Mouse (Mus musculus) lung, embryonic 16.5 days (tissue): ENCODE data around the gene Srrm1. TPM values are rescaled to one million over a fixed set of nuclear protein-coding genes. Genes with fewer than 3 reads are reported as not detected.
A peak's percentile ranks its signal among the peaks of the same experiment; 100 is the strongest.

ENCODE experiments used
- ATAC-seq: fragments of 200-750 bp; cut with Nextera tagmentation; 2 replicates; pipeline ENCODE4 v1.8.0; 2017; ENCODE audit warnings: low read depth, mild to moderate bottlenecking, moderate library complexity
- H3K27ac ChIP-seq: fragments of 300-500 bp; sonication (generic); 2 replicates; pipeline ENCODE4 v1.5.1; 2014; ENCODE audit warnings: mild to moderate bottlenecking, control low read depth, low read length
- H3K27me3 ChIP-seq: fragments of 300-500 bp; sonication (generic); 2 replicates; pipeline ENCODE4 v1.6.1; 2014; ENCODE audit warnings: low read depth, low read length, mixed read lengths; ENCODE audit not compliant: control insufficient read depth, insufficient read depth
- H3K36me3 ChIP-seq: fragments of 300-500 bp; sonication (generic); 2 replicates; pipeline ENCODE4 v1.6.1; 2014; ENCODE audit warnings: low read length; ENCODE audit not compliant: control insufficient read depth, insufficient read depth
- H3K4me1 ChIP-seq: fragments of 300-500 bp; sonication (generic); replicated peaks from 2 replicates; pipeline ENCODE4 v1.6.1; 2014; ENCODE audit warnings: low read length, mixed read lengths; ENCODE audit not compliant: control insufficient read depth, insufficient read depth
- H3K4me2 ChIP-seq: fragments of 300-500 bp; sonication (generic); 2 replicates; pipeline ENCODE4 v1.6.1; 2014; ENCODE audit warnings: low read depth, low read length, control low read depth
- H3K4me3 ChIP-seq: fragments of 300-500 bp; sonication (generic); 2 replicates; pipeline ENCODE4 v1.5.1; 2014; ENCODE audit warnings: mild to moderate bottlenecking, low read length, control low read depth
- H3K9ac ChIP-seq: fragments of 300-500 bp; sonication (generic); 2 replicates; pipeline ENCODE4 v1.6.1; 2014; ENCODE audit warnings: low read length, control low read depth
- H3K9me3 ChIP-seq: fragments of 300-500 bp; sonication (generic); 2 replicates; pipeline ENCODE4 v1.6.1; 2016; ENCODE audit warnings: low read length; ENCODE audit not compliant: control insufficient read depth
- whole genome bisulfite sequencing: fragments of 180-500 bp; shearing (Covaris S2); extraction: QIAGEN DNeasy Blood & Tissue Kit; methylation state at CpG from one replicate; pipeline ENCODE4 v1.1.7; 2014; 5-methylcytosine and 5-hydroxymethylcytosine counted together
- polyA plus RNA-seq: library from polyadenylated mRNA; unstranded; fragments of >200 nt; fragmentation: Nextera tagmentation; extraction: Ambion mirVana; gene quantifications from 2 replicates; pipeline ENCODE4 v1.2.1, GENCODE M21; 2015

Gene Srrm1
- polyA plus RNA-seq, result 193 and 220 TPM in 2 replicates

DNA sequence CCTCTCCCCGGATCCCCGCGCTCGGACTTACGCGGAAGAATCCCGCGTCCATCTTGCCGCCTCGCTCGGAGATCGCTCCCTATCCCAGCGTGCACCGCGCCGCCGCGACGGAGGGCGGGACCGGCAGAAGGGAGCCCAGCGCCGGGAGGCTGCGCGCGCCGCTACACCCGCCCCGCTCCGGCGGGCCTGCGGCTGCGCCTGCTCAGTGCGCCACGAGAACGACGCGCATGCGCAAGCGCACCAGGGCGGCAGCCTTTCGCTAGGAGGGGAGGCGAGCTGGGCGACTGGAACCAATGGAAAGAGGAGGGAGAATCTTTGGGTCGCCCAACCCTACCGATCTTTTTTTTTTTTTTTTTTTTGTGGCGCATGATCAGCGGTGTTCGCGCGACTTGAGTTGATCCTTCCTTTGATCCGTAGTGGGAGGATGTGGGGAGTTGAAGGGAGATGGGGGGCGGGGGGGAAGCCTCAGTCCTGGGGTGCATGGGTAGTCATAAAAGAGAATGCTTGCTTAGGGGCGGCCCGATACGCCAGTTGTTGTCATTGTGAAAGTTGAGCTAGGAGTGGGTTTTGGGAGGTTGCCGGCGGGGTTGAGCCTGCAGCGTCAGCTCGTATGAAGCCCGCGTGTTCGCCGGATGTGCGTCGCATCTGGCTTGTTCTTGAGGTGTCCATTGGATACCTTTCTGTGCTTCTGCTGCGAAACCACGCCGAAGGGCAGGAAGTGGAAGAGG lies at the start of gene Srrm1:
TSS of gene Srrm1 (minus strand) at position 256 of the 728 bp plus-strand sequence.
- H3K27ac ChIP-seq, result peak within 1 kb of the TSS; percentile 99
- peaks cover 19% of the 10 kb centered on the region for H3K4me1 ChIP-seq
- H3K27me3 ChIP-seq, result no peaks in the 10 kb centered on the region
- WGBS, result under 1% methylated on average over 69 of the region's 69 CpGs
- peak; percentile 94 for ATAC-seq
- H3K9ac ChIP-seq, result peak within 1 kb of the TSS; percentile 100
- H3K36me3 ChIP-seq, result peaks cover 4% of the 10 kb centered on the region; the same call in 1 of the 2 replicates
- H3K4me2 ChIP-seq, result peak within 1 kb of the TSS; percentile 82
- no peaks in the 10 kb centered on the region for H3K9me3 ChIP-seq
- peak within 1 kb of the TSS; percentile 97 for H3K4me3 ChIP-seq

DNA sequence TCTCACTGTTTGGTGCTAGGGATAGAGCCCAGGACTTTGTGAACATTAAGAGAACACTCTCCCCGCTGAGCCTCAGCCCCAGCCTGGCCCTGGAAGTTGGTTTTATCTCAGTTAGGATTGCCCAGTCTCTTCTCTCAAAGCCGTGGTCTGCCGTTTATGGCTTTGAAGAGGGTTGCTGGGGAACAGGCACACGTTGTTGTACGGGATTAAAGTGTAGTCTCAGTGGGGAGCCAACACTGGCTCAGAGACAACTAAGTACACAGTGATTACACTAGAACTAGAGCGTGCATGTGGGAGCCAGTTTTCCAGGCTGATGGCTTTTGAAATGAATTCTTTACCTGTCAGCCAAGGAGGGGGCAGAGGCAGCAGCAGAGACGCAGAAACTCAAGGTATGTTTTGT lies 48.8 kb upstream of the Srrm1 start:
- Histone ChIP-seq H3K9me3 (no peaks in the 10 kb centered on the region), H3K4me3 (no peak overlapping the region), H3K27ac (no peak overlapping the region), H3K4me1 (peaks cover 6% of the 10 kb centered on the region; the same call in 1 of the 2 replicates), H3K9ac (no peak overlapping the region), H3K4me2 (no peak overlapping the region), H3K36me3 (no peaks in the 10 kb centered on the region), H3K27me3 (peaks cover 12% of the 10 kb centered on the region)
- no peak for ATAC-seq
- WGBS, result 27% methylated on average over 7 of the region's 7 CpGs

DNA sequence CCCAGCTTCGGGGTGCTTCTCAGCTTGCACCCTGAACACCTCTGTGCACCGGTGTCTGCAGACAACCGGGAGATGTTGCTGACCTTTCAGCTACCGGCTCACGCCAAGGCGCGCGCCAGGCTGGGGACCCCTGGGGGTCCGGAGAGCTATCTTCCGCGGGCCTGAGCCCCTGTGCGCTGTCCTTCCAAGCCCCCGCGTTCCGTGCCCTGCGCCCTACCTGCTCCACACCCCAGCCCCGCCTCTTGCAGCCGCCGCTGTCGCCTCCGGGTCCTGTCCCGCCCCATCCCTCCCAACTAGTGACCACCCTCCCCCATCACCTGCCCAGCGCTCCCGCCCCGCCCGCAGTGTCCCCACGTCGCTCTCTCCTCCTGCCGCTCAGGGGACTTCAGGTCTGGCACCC lies 44.9 kb upstream of the Srrm1 start, which contains the start of gene Ncmap:
TSS of gene Ncmap (minus strand) at position 237 of the 400 bp plus-strand sequence.
- Histone ChIP-seq H3K36me3 (no peaks in the 10 kb centered on the region), H3K4me2 (peak within 1 kb of the TSS; percentile 78), H3K4me1 (peaks cover 6% of the 10 kb centered on the region; the same call in 1 of the 2 replicates), H3K27ac (no peak within 1 kb of the TSS), H3K9ac (peak within 1 kb of the TSS; percentile 62), H3K4me3 (peak within 1 kb of the TSS; percentile 53), H3K27me3 (peaks cover 15% of the 10 kb centered on the region), H3K9me3 (no peaks in the 10 kb centered on the region)
- peak; percentile 43; the same call in 1 of the 2 replicates for ATAC-seq
- under 1% methylated on average over 26 of the region's 29 CpGs for WGBS

DNA sequence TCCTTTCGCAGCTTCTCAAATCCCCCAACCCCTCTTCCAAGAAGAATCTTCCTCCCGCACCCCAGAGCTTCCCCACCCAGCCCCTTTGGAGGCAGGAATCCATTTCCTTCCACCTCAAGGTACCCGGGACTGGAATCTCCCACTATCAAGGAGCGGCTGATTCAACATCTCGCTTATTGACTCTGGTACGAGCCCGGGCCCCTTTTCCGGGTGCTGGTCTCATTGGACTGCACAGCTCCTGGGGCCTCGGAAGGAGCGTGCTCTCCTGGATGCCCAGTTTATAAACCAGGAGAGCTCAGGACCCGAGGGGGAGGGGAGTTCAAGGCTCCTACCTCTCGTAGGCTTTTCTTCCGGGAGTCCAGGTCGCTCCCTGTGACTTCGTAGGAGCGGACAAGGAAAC lies 44.4 kb upstream of the Srrm1 start:
- Histone ChIP-seq H3K27me3 (peaks cover 15% of the 10 kb centered on the region), H3K27ac (no peak overlapping the region), H3K4me2 (peak overlapping the region; percentile 78), H3K36me3 (no peaks in the 10 kb centered on the region), H3K4me3 (peak overlapping the region; percentile 53), H3K4me1 (peaks cover 6% of the 10 kb centered on the region; the same call in 1 of the 2 replicates), H3K9me3 (peaks cover 3% of the 10 kb centered on the region; the same call in 1 of the 2 replicates), H3K9ac (peak overlapping the region; percentile 62)
- WGBS, result under 1% methylated on average over 16 of the region's 16 CpGs
- ATAC-seq, result peak; percentile 50; the same call in 1 of the 2 replicates

DNA sequence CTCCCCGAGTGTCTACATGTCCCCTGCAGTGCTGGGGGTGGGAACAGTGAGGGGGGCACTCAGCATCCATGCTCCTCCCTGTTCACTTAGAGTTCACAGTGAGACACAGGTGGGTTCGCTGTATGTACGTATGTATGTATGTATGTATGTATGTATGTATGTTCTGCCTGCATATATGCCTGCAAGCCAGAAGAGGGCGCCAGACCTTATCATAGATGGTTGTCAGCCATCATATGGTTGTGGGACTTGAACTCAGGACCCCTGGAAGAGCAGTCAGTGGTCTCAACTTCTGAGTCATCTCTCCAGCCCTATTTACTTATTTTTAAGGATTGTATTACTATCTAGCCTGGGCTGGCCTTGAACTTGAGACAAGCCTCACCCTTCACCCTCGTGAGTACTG lies 43.2 kb upstream of the Srrm1 start:
- Histone ChIP-seq H3K9me3 (peaks cover 3% of the 10 kb centered on the region; the same call in 1 of the 2 replicates), H3K4me3 (no peak overlapping the region), H3K27ac (no peak overlapping the region), H3K4me1 (peaks cover 6% of the 10 kb centered on the region; the same call in 1 of the 2 replicates), H3K9ac (no peak overlapping the region), H3K27me3 (peaks cover 15% of the 10 kb centered on the region), H3K36me3 (no peaks in the 10 kb centered on the region), H3K4me2 (no peak overlapping the region)
- ATAC-seq, result no peak
- 82% methylated on average over 5 of the region's 5 CpGs for WGBS

DNA sequence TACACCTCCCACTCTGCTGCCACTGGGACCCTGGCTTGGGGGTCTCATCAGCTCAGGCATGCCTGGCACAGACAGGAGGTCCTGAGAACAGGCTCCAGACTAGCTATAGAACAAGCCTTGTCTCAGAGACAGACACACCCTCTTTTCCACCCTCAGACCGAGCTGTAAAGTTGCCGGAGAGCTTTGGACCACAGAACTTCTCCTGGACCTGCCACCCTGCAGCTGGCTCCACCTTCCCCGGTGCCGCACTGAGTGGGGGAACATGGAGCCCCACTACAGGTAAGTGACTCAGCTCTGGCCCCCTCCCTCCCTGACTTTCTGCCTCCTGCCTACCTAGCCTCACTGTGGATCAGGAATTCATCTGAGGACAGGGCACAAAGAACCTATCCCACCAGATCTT lies 42.3 kb upstream of the Srrm1 start:
- Histone ChIP-seq H3K27ac (no peak overlapping the region), H3K36me3 (no peaks in the 10 kb centered on the region), H3K9me3 (peaks cover 3% of the 10 kb centered on the region; the same call in 1 of the 2 replicates), H3K27me3 (peaks cover 15% of the 10 kb centered on the region), H3K4me3 (no peak overlapping the region), H3K9ac (no peak overlapping the region), H3K4me2 (no peak overlapping the region), H3K4me1 (peaks cover 6% of the 10 kb centered on the region; the same call in 1 of the 2 replicates)
- no peak for ATAC-seq
- 78% methylated on average over 4 of the region's 4 CpGs for WGBS

DNA sequence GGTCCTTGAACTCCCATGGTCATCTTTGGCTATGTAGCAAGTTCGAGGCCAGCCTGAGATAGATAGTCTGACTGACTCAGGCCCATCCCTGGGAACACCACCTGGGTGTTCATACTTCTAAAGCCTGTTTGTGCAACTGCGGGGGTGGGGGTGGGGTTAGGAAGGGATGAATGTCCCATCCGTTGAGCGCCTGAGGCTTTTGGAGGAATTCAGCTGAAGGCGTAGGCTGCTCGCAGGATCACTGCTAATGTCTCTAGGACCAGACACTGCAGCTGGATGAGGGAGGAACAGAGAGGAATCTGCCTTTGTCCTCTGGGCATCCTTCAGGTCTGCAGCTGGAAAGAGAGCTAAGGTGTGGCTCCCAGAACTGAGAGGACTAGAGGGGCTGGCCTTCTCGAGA lies 41.5 kb upstream of the Srrm1 start:
- peaks cover 3% of the 10 kb centered on the region; the same call in 1 of the 2 replicates for H3K9me3 ChIP-seq
- no peak for ATAC-seq
- no peak overlapping the region for H3K4me2 ChIP-seq
- 78% methylated on average over 7 of the region's 7 CpGs for WGBS
- no peak overlapping the region for H3K9ac ChIP-seq
- no peak overlapping the region for H3K27ac ChIP-seq
- H3K4me3 ChIP-seq, result no peak overlapping the region
- H3K36me3 ChIP-seq, result no peaks in the 10 kb centered on the region
- peaks cover 15% of the 10 kb centered on the region for H3K27me3 ChIP-seq
- peaks cover 6% of the 10 kb centered on the region; the same call in 1 of the 2 replicates for H3K4me1 ChIP-seq

DNA sequence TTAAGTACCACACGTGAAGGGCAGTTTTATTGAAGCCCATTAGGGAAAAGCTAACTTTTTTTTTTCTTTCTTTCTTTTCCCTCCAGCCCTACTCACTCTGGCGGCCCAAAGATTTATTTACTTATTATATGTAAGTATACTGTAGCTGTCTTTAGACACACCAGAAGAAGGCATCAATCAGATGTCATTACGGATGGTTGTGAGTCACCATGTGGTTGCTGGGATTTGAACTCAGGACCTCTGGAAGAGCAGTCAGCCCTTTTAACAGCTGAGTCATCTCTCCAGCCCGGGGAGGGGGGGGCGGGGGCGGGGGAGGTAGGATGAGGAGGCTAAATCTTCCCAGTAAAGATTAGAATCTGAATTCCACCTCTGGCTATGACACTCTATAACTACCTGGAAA lies 40.3 kb upstream of the Srrm1 start:
- Histone ChIP-seq H3K4me2 (no peak overlapping the region), H3K27ac (no peak overlapping the region), H3K36me3 (no peaks in the 10 kb centered on the region), H3K9ac (no peak overlapping the region), H3K27me3 (peaks cover 12% of the 10 kb centered on the region), H3K4me3 (no peak overlapping the region), H3K4me1 (peaks cover 1% of the 10 kb centered on the region; the same call in 1 of the 2 replicates), H3K9me3 (peaks cover 3% of the 10 kb centered on the region; the same call in 1 of the 2 replicates)
- 62% methylated on average over 6 of the region's 6 CpGs for WGBS
- ATAC-seq, result no peak

DNA sequence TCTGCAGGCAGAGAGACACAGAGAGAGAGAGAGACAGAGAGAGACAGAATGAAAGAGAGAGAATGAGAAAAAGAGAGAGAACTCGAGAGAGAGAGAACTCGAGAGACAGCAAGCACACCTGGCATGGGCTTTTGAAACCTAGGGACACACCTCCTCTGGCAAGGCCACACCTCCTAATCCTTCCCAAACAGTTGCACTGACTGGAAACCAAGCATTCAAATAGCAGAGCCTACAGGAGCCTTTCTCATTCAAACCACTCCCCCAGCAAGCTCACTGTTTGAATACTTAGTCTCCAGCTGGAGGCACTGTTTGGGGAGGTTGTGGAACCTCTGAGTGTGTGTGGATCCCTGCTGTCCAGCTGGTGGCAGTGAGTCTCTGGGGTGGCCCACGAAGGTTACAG lies 39.7 kb upstream of the Srrm1 start:
- H3K4me1 ChIP-seq, result no peaks in the 10 kb centered on the region; the same call in 1 of the 2 replicates
- peaks cover 3% of the 10 kb centered on the region; the same call in 1 of the 2 replicates for H3K9me3 ChIP-seq
- H3K27ac ChIP-seq, result no peak overlapping the region
- no peak overlapping the region for H3K4me3 ChIP-seq
- H3K4me2 ChIP-seq, result no peak overlapping the region
- peaks cover 7% of the 10 kb centered on the region for H3K27me3 ChIP-seq
- H3K9ac ChIP-seq, result no peak overlapping the region
- WGBS, result 74% methylated on average over 3 of the region's 3 CpGs
- no peaks in the 10 kb centered on the region for H3K36me3 ChIP-seq
- no peak for ATAC-seq
